Mouse (Mus musculus) brain, embryonic 14.5 days (tissue): Measurements from ENCODE around the gene Dlx2.

Source experiments
- CTCF ChIP-seq: fragments of 200-500 bp; IDR thresholded peaks from 2 replicates; pipeline ENCODE4 v1.5.1; 2012; ENCODE audit warnings: inconsistent platforms, mild to moderate bottlenecking, moderate library complexity, borderline replicate concordance; ENCODE audit not compliant: insufficient read depth, insufficient read length; ENCODE audit errors: extremely low read depth
- POLR2A ChIP-seq: fragments of 200-500 bp; IDR thresholded peaks from 2 replicates; pipeline ENCODE4 v1.6.1; 2012; ENCODE audit warnings: mild to moderate bottlenecking, inconsistent platforms, borderline replicate concordance; ENCODE audit not compliant: poor library complexity, insufficient read depth, insufficient read length, severe bottlenecking; ENCODE audit errors: extremely low read depth

- no peak for TF ChIP-seq POLR2A
- TF ChIP-seq CTCF = no peak
Observed at GRCm38 (mm10) chr2:71533094-71533493, 13.5 kb downstream of the Dlx2 start.
